Mouse (Mus musculus) G1E (cell line): Measurements from ENCODE around the gene Cdc16.

Source experiments
- CTCF ChIP-seq: IDR thresholded peaks from 2 replicates; pipeline ENCODE4 v1.5.1; 2012; ENCODE audit warnings: low read depth, low read length, inconsistent platforms, mixed read lengths
- GATA1 ChIP-seq: IDR thresholded peaks from 2 replicates; pipeline ENCODE4 v1.6.1; 2012; ENCODE audit warnings: borderline replicate concordance, low read length, inconsistent platforms, mixed read lengths
- GATA2 ChIP-seq: IDR thresholded peaks from 2 replicates; pipeline ENCODE4 v1.6.1; 2012; ENCODE audit warnings: low read depth, low read length, inconsistent platforms, borderline replicate concordance
- POLR2AphosphoS5 ChIP-seq: IDR thresholded peaks from 2 replicates; pipeline ENCODE4 v1.6.1; 2012; ENCODE audit warnings: low read depth, low read length, inconsistent platforms; ENCODE audit not compliant: insufficient replicate concordance

- TF ChIP-seq GATA1 (no peak), CTCF (no peak), GATA2 (no peak), POLR2AphosphoS5 (no peak)
These were observed 49.0 kb upstream of the Cdc16 start for GRCm38 (mm10) chr8:13708514-13708913.
